Mouse (Mus musculus) stomach, adult 2 months (tissue): ENCODE data around the gene Tas2r126. TPM values are rescaled to one million over a fixed set of nuclear protein-coding genes. Genes with fewer than 3 reads are reported as not detected.

Experiments
- polyA plus RNA-seq: library from polyadenylated mRNA; depleted of rRNA; stranded (reverse); fragments of >200 nt; gene quantifications from 2 replicates; pipeline ENCODE4 v1.2.3, GENCODE M21; 2012; rRNA removed

The Tas2r126 gene
- 0.06 and 0.11 TPM in 2 replicates for polyA plus RNA-seq

GRCm38 (mm10) chr6:42434446-42434845 lies at the start of gene Tas2r126:
Gene Tas2r126, plus strand, starts transcription at chr6:42434535.

GRCm38 (mm10) chr6:42399938-42400337 lies 34.4 kb upstream of the Tas2r126 start, which contains the start of gene Tas2r143:
Gene Tas2r143, plus strand, starts transcription at chr6:42400238.

GRCm38 (mm10) chr6:42405134-42405533 lies 29.2 kb upstream of the Tas2r126 start, which contains the start of gene Tas2r135:
Gene Tas2r135, plus strand, starts transcription at chr6:42405434.

GRCm38 (mm10) chr6:42465096-42465495 lies 30.8 kb downstream of the Tas2r126 start, which contains the start of gene Olfr458:
Gene Olfr458, minus strand, starts transcription at chr6:42465196.

GRCm38 (mm10) chr6:42476235-42476634 lies 41.9 kb downstream of the Tas2r126 start, which contains the start of gene Olfr457:
Gene Olfr457, minus strand, starts transcription at chr6:42476335.

Other genes with a start within 250 kb of the Tas2r126 start
- gene Tas2r144, start 219.2 kb upstream of the Tas2r126 start, polyA plus RNA-seq, result not detected in 2 replicates
- gene Gstk1, start 188.6 kb upstream of the Tas2r126 start, polyA plus RNA-seq, result 16.7 and 24.8 TPM in 2 replicates
- gene Tmem139, start 172.6 kb upstream of the Tas2r126 start, polyA plus RNA-seq, result 11.0 and 11.8 TPM in 2 replicates
- 10.0 and 18.8 TPM in 2 replicates for gene Casp2, start 169.6 kb upstream of the Tas2r126 start, polyA plus RNA-seq
- gene Clcn1, start 147.8 kb upstream of the Tas2r126 start, polyA plus RNA-seq, result 0.29 and 0.65 TPM in 2 replicates
- gene Fam131b, start 109.9 kb upstream of the Tas2r126 start, polyA plus RNA-seq, result 0.09 and 0.14 TPM in 2 replicates
- 107 and 152 TPM in 2 replicates for gene Zyx, start 84.9 kb upstream of the Tas2r126 start, polyA plus RNA-seq
- 10.1 and 11.7 TPM in 2 replicates for gene Epha1, start 61.3 kb upstream of the Tas2r126 start, polyA plus RNA-seq
- 0.12 TPM in 1 of 2 replicates, not detected in the other for gene Tas2r143, start 34.3 kb upstream of the Tas2r126 start, polyA plus RNA-seq
- not detected in 2 replicates for gene Tas2r135, start 29.1 kb upstream of the Tas2r126 start, polyA plus RNA-seq
- gene Olfr458, start 30.7 kb downstream of the Tas2r126 start, polyA plus RNA-seq, result not detected in 2 replicates
- gene Olfr457, start 41.8 kb downstream of the Tas2r126 start, polyA plus RNA-seq, result not detected in 2 replicates
- not detected in 2 replicates for gene Olfr456, start 52.7 kb downstream of the Tas2r126 start, polyA plus RNA-seq
- gene Olfr455, start 113.1 kb downstream of the Tas2r126 start, polyA plus RNA-seq, result not detected in 2 replicates
- not detected in 2 replicates for gene Tcaf3, start 163.2 kb downstream of the Tas2r126 start, polyA plus RNA-seq
- 2.4 and 3.3 TPM in 2 replicates for gene Tcaf2, start 210.7 kb downstream of the Tas2r126 start, polyA plus RNA-seq